Mouse (Mus musculus): ENCODE results near the gene Hsd11b1. TPM values are rescaled to one million over a fixed set of nuclear protein-coding genes. Genes with fewer than 3 reads are reported as not detected.

Gene Hsd11b1
- polyA plus RNA-seq, 1 experiment, result not detected

GRCm38 (mm10) chr1:193272137-193272915 lies 8.5 kb upstream of the Hsd11b1 start:
- peak overlapping the region; percentile 59 for H3K4me3 ChIP-seq (ENCODE audit: low read depth, low read length)
- H3K4me1 ChIP-seq (ENCODE audit: control insufficient read depth, insufficient read depth, low read length), result no peaks in the 10 kb centered on the region
- H3K27ac ChIP-seq (ENCODE audit: insufficient read depth, low read length), result no peak overlapping the region
- no peak for TF ChIP-seq POLR2A (IDR thresholded peaks at IDR 0.05; ENCODE audit: insufficient read depth, low read length)
- no peak for TF ChIP-seq EP300 (IDR thresholded peaks at IDR 0.05; ENCODE audit: insufficient read depth, low read depth, low read length)
- no peak for TF ChIP-seq CTCF (IDR thresholded peaks at IDR 0.05; ENCODE audit: low read depth, low read length)
- no peaks in the 10 kb centered on the region; the same call in 1 of the 2 replicates for H3K27me3 ChIP-seq (ENCODE audit: control insufficient read depth, insufficient read depth, low read length, poor library complexity, severe bottlenecking)
- H3K36me3 ChIP-seq (ENCODE audit: control insufficient read depth, insufficient read depth, low read length, poor library complexity, severe bottlenecking), result no peaks in the 10 kb centered on the region
- H3K9me3 ChIP-seq (replicated peaks; ENCODE audit: control insufficient read depth, insufficient read depth, low read length, poor library complexity, severe bottlenecking), result no peaks in the 10 kb centered on the region
- peak overlapping the region; percentile 12; the same call in 1 of the 2 replicates for H3K9ac ChIP-seq (ENCODE audit: low read depth, poor library complexity, severe bottlenecking)

- no peak overlapping the region for H3K4me3 ChIP-seq (ENCODE audit: low read depth, low read length)
- no peaks in the 10 kb centered on the region; the same call in 1 of the 2 replicates for H3K27me3 ChIP-seq (ENCODE audit: control insufficient read depth, insufficient read depth, low read length, poor library complexity, severe bottlenecking)
- no peak overlapping the region for H3K27ac ChIP-seq (ENCODE audit: insufficient read depth, low read length)
These were observed 7.3 kb upstream of the Hsd11b1 start for GRCm38 (mm10) chr1:193270965-193271763.

GRCm38 (mm10) chr1:193265734-193266133 lies 1.9 kb upstream of the Hsd11b1 start:
- TF ChIP-seq CTCF (IDR thresholded peaks at IDR 0.05; ENCODE audit: low read depth, low read length) (no peak), POLR2A (IDR thresholded peaks at IDR 0.05; ENCODE audit: insufficient read depth, low read length) (no peak), EP300 (IDR thresholded peaks at IDR 0.05; ENCODE audit: insufficient read depth, low read depth, low read length) (no peak)
- Histone ChIP-seq H3K4me3 (ENCODE audit: low read depth, low read length) (no peak overlapping the region), H3K4me1 (ENCODE audit: control insufficient read depth, insufficient read depth, low read length) (no peaks in the 10 kb centered on the region), H3K9me3 (replicated peaks; ENCODE audit: control insufficient read depth, insufficient read depth, low read length, poor library complexity, severe bottlenecking) (no peaks in the 10 kb centered on the region), H3K9ac (ENCODE audit: low read depth, poor library complexity, severe bottlenecking) (no peak overlapping the region), H3K27ac (ENCODE audit: insufficient read depth, low read length) (no peak overlapping the region), H3K27me3 (ENCODE audit: control insufficient read depth, insufficient read depth, low read length, poor library complexity, severe bottlenecking) (no peaks in the 10 kb centered on the region; the same call in 1 of the 2 replicates), H3K36me3 (ENCODE audit: control insufficient read depth, insufficient read depth, low read length, poor library complexity, severe bottlenecking) (no peaks in the 10 kb centered on the region)

More at GRCm38 (mm10) chr1:193270965-193271763, 7.3 kb upstream of the Hsd11b1 start:
- Histone ChIP-seq H3K9ac (ENCODE audit: low read depth, poor library complexity, severe bottlenecking) (no peak overlapping the region), H3K9me3 (replicated peaks; ENCODE audit: control insufficient read depth, insufficient read depth, low read length, poor library complexity, severe bottlenecking) (no peaks in the 10 kb centered on the region), H3K4me1 (ENCODE audit: control insufficient read depth, insufficient read depth, low read length) (no peaks in the 10 kb centered on the region), H3K36me3 (ENCODE audit: control insufficient read depth, insufficient read depth, low read length, poor library complexity, severe bottlenecking) (no peaks in the 10 kb centered on the region)
- TF ChIP-seq POLR2A (IDR thresholded peaks at IDR 0.05; ENCODE audit: insufficient read depth, low read length) (no peak), EP300 (IDR thresholded peaks at IDR 0.05; ENCODE audit: insufficient read depth, low read depth, low read length) (no peak), CTCF (IDR thresholded peaks at IDR 0.05; ENCODE audit: low read depth, low read length) (no peak)

DNA sequence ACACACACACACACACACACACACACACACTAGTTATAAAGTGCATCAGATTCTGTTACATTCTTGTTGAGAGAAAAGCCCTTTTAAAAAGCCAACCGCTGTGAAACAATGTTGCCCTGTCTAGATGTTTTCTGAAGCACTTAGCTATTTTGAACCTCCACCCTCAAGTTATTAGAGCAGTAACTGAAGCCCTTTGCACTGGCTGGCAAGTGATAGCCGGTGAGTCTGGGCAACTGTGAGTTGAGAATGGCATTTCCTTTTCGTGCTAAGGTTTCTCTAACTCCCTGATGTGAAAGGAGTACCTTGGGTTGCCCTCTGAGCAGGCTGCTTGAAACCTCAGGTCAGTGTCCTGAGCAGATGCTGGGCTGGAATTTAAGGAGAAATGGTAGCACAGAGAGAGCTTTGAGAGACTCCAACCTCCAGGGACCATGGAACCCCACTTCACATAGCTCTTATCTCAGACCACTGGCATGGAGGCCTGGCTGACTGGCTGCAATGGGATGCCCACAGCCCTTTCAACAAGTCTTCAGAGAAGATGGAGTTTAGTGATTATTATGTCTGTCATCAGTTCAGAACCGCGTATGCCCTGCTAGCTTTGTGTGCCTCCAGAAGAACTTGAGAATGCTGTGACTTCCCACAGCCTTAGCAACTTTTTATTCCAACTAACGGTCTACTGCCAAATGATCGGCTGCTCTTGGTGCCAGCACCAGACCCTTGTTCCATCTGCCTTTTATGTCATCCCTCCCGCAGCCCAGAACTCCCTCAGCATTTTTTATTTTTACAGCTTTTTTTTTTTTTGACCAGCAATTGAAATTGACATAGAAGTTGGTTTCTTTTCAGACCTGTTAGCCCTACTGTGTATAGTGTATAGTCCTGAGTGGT lies 608 bp downstream of the Hsd11b1 start:
- Histone ChIP-seq H3K9ac (ENCODE audit: low read depth, poor library complexity, severe bottlenecking) (no peak overlapping the region), H3K4me1 (ENCODE audit: control insufficient read depth, insufficient read depth, low read length) (no peaks in the 10 kb centered on the region), H3K27me3 (ENCODE audit: control insufficient read depth, insufficient read depth, low read length, poor library complexity, severe bottlenecking) (no peaks in the 10 kb centered on the region; the same call in 1 of the 2 replicates), H3K36me3 (ENCODE audit: control insufficient read depth, insufficient read depth, low read length, poor library complexity, severe bottlenecking) (no peaks in the 10 kb centered on the region), H3K9me3 (replicated peaks; ENCODE audit: control insufficient read depth, insufficient read depth, low read length, poor library complexity, severe bottlenecking) (no peaks in the 10 kb centered on the region), H3K27ac (ENCODE audit: insufficient read depth, low read length) (no peak overlapping the region), H3K4me3 (ENCODE audit: low read depth, low read length) (no peak overlapping the region)
- TF ChIP-seq CTCF (IDR thresholded peaks at IDR 0.05; ENCODE audit: low read depth, low read length), result no peak
- no peak for TF ChIP-seq POLR2A (IDR thresholded peaks at IDR 0.05; ENCODE audit: insufficient read depth, low read length)
- TF ChIP-seq EP300 (IDR thresholded peaks at IDR 0.05; ENCODE audit: insufficient read depth, low read depth, low read length), result no peak

GRCm38 (mm10) chr1:193261897-193262548 lies 1.9 kb downstream of the Hsd11b1 start:
- no peak overlapping the region for H3K27ac ChIP-seq (ENCODE audit: insufficient read depth, low read length)
- no peaks in the 10 kb centered on the region for H3K4me1 ChIP-seq (ENCODE audit: control insufficient read depth, insufficient read depth, low read length)
- no peaks in the 10 kb centered on the region for H3K9me3 ChIP-seq (replicated peaks; ENCODE audit: control insufficient read depth, insufficient read depth, low read length, poor library complexity, severe bottlenecking)
- H3K27me3 ChIP-seq (ENCODE audit: control insufficient read depth, insufficient read depth, low read length, poor library complexity, severe bottlenecking), result no peaks in the 10 kb centered on the region
- H3K9ac ChIP-seq (ENCODE audit: low read depth, poor library complexity, severe bottlenecking), result no peak overlapping the region
- H3K36me3 ChIP-seq (ENCODE audit: control insufficient read depth, insufficient read depth, low read length, poor library complexity, severe bottlenecking), result no peaks in the 10 kb centered on the region
- TF ChIP-seq POLR2A (IDR thresholded peaks at IDR 0.05; ENCODE audit: insufficient read depth, low read length), result no peak
- no peak for TF ChIP-seq CTCF (IDR thresholded peaks at IDR 0.05; ENCODE audit: low read depth, low read length)
- TF ChIP-seq EP300 (IDR thresholded peaks at IDR 0.05; ENCODE audit: insufficient read depth, low read depth, low read length), result no peak
- H3K4me3 ChIP-seq (ENCODE audit: low read depth, low read length), result no peak overlapping the region

Data from ES-Bruce4 (cell line).